Mouse (Mus musculus) cerebellum, postnatal 10 days (tissue): Measurements from ENCODE around the gene Cab39l.

Experiments
- DNase-seq, 2 experiments: peaks; one replicate each; pipeline ENCODE4 v3.0.0; 2021; ENCODE audit warnings: mixed read lengths in 2 of 2

The Cab39l gene

GRCm38 (mm10) chr14:59633988-59634387 lies 193.2 kb downstream of the Cab39l start:
- DNase-seq: no peak
